Mouse (Mus musculus) ZHBTc4 (cell line): ENCODE measurements at regions not wholly inside any gene's neighbourhood (a gene's known extent, or its start where the extent isn't known, plus 50 kb on each side); places are given as distances from the start of the nearest gene placed in this dataset.

ENCODE experiments used
- DNase-seq: peaks from one replicate; pipeline ENCODE4 v3.0.0-alpha.2; 2011; ENCODE audit warnings: low read depth, low spot score

DNA sequence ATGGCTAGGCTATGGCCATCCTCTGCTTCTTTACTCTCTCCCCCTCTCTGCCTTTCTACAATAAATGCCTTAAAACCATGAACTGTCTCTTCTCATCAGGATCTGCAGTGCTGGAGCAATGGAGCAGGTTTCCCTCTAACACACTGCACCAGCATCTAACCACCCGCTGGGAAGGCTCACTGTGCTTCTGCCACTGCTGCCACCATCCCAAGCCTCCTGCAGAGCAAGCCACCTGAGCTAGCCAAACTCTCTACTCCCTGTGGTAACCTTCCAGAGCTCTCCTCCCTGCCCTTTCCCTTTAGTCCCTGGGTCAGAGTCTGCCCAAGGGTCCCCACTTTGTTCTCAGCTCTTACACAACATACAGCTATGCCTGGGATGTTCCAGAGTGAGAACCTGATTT lies 107.3 kb upstream of the 4933402E13Rik start:
- no peak for DNase-seq

DNA sequence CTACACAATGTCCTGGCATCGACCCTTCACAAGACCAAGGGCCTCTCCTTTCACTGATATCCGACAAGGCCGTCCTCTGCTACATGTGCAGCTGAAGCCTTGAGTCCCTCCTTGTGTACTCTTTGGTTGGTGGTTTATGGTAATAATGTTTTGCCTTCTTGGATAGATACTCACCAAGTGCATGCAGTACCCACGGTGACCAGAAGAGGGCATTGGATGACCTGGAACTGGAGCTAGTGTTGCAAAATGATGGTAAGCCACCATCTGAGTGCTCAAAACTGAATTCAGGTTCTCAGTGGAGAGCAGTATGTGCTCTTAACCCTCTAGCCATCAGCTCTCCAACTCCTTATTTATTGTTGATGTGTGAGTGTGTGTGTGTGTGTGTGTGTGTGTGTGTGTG lies 103.2 kb upstream of the 4933402E13Rik start:
- peak; percentile 76 for DNase-seq
